Mouse (Mus musculus): Measurements from ENCODE around the gene Mief2.

- TF ChIP-seq CTCF (IDR thresholded peaks at IDR 0.05; ENCODE audit: borderline replicate concordance, insufficient read depth, low read depth, low read length) (no peak), POLR2A (IDR thresholded peaks at IDR 0.05; ENCODE audit: borderline replicate concordance, insufficient read depth, low read length) (no peak)
Measured at GRCm38 (mm10) chr11:60761681-60762080, 33.5 kb downstream of the Mief2 start.

Measured in cerebellum, adult 2 months (tissue).